Mouse (Mus musculus) liver, adult 2 months (tissue): ENCODE results near the gene Dnph1. TPM values are rescaled to one million over a fixed set of nuclear protein-coding genes. Genes with fewer than 3 reads are reported as not detected.

Experiments
- DNase-seq: peaks from one replicate; pipeline ENCODE4 v3.0.0-alpha.2; 2011; ENCODE audit warnings: low read depth, low spot score; ENCODE audit errors: extremely low read depth
- H3K27ac ChIP-seq: fragments of 200-500 bp; replicated peaks from 2 replicates; pipeline ENCODE4 v1.5.1; 2012; ENCODE audit warnings: low read depth, mild to moderate bottlenecking, control low read depth, inconsistent platforms, low read length; ENCODE audit not compliant: insufficient read depth
- H3K27me3 ChIP-seq: fragments of 200-500 bp; 2 replicates; pipeline ENCODE4 v1.6.1; 2012; ENCODE audit warnings: mild to moderate bottlenecking, moderate library complexity, low read length, inconsistent platforms; ENCODE audit not compliant: control insufficient read depth, insufficient read depth
- H3K36me3 ChIP-seq: fragments of 200-500 bp; 2 replicates; pipeline ENCODE4 v1.6.1; 2012; ENCODE audit warnings: low read length, inconsistent platforms; ENCODE audit not compliant: control insufficient read depth, insufficient read depth
- H3K4me1 ChIP-seq: fragments of 200-500 bp; 2 replicates; pipeline ENCODE4 v1.6.1; 2011; ENCODE audit warnings: low read length; ENCODE audit not compliant: control insufficient read depth, insufficient read depth
- H3K4me3 ChIP-seq: fragments of 200-500 bp; 2 replicates; pipeline ENCODE4 v1.5.1; 2011; ENCODE audit warnings: low read depth, mild to moderate bottlenecking, control low read depth, low read length, moderate library complexity; ENCODE audit not compliant: insufficient read depth
- H3K79me2 ChIP-seq: fragments of 200-500 bp; 2 replicates; pipeline ENCODE4 v1.6.1; 2012; ENCODE audit warnings: inconsistent platforms, mild to moderate bottlenecking, low read length, moderate library complexity; ENCODE audit not compliant: control insufficient read depth, insufficient read depth
- H3K9ac ChIP-seq: fragments of 200-500 bp; 2 replicates; pipeline ENCODE4 v1.6.1; 2012; ENCODE audit warnings: low read depth, mild to moderate bottlenecking, control low read depth, inconsistent platforms, low read length
- CTCF ChIP-seq: fragments of 200-500 bp; IDR thresholded peaks from 2 replicates; pipeline ENCODE4 v1.5.1; 2011; ENCODE audit warnings: low read depth, low read length, control low read depth
- POLR2A ChIP-seq: fragments of 200-500 bp; IDR thresholded peaks from 2 replicates; pipeline ENCODE4 v1.6.1; 2011; ENCODE audit warnings: low read length, control low read depth; ENCODE audit not compliant: insufficient read depth; ENCODE audit errors: extremely low read depth
- WGBS: fragments of 180-500 bp; shearing (Covaris S2); methylation state at CpG from one replicate; pipeline ENCODE4 v1.1.7; 2018; 5-methylcytosine and 5-hydroxymethylcytosine counted together
- polyA plus RNA-seq: library from polyadenylated mRNA; depleted of rRNA; stranded (reverse); fragments of >200 nt; gene quantifications from 2 replicates; pipeline ENCODE4 v1.2.3, GENCODE M21; 2012; rRNA removed
- total RNA-seq: library from RNA; depleted of rRNA; stranded (reverse); fragments of >200 nt; gene quantifications from 2 replicates; pipeline ENCODE4 v1.2.3, GENCODE M21; 2014; rRNA removed

Dnph1 gene
- total and polyA plus RNA-seq, 2 experiments: 9.0 to 13.3 TPM

DNA sequence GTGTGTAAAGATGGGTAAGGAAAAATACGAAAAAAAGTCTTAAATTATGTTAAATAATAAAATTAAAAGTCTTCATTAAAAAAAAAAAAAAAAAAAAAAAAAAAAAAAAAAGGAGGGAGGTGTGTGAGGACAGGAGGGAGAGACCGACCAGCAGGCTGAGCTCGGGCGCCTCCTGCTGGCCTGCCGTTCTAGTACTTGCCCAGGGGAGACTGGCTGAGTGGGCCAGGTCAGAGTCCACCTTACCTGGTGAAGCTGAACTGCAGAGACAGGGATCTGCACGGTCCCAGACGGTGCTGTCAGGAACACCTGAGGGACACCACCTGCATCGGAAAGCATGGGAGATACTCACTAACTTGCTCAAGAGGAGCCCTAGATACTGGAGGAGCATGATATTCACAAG lies 52.7 kb downstream of the Dnph1 start:
- no peak overlapping the region for H3K4me3 ChIP-seq
- no peaks in the 10 kb centered on the region for H3K27me3 ChIP-seq
- no peak overlapping the region for H3K9ac ChIP-seq
- H3K36me3 ChIP-seq: no peaks in the 10 kb centered on the region
- H3K4me1 ChIP-seq: peaks cover 7% of the 10 kb centered on the region
- WGBS: 58% methylated on average over 8 of the region's 8 CpGs
- DNase-seq: no peak
- TF ChIP-seq CTCF: peak; percentile 67
- TF ChIP-seq POLR2A: no peak
- no peaks in the 10 kb centered on the region; the same call in 1 of the 2 replicates for H3K79me2 ChIP-seq
- H3K27ac ChIP-seq: no peak overlapping the region

Other genes with a start within 250 kb of the Dnph1 start
- 31.6 and 34.4 TPM in 2 replicates for gene Polr1c, start 248.7 kb upstream of the Dnph1 start, total RNA-seq
- 25.2 and 25.3 TPM in 2 replicates for gene Polr1c, start 248.7 kb upstream of the Dnph1 start, polyA plus RNA-seq
- 24.6 and 25.5 TPM in 2 replicates for gene Yipf3, start 248.6 kb upstream of the Dnph1 start, total RNA-seq
- gene Yipf3, start 248.6 kb upstream of the Dnph1 start, polyA plus RNA-seq: 229 and 271 TPM in 2 replicates
- not detected in 2 replicates for gene Lrrc73, start 243.2 kb upstream of the Dnph1 start, total RNA-seq
- gene Lrrc73, start 243.2 kb upstream of the Dnph1 start, polyA plus RNA-seq: 0.09 and 0.16 TPM in 2 replicates
- 2.5 and 3.7 TPM in 2 replicates for gene Tjap1, start 213.7 kb upstream of the Dnph1 start, total RNA-seq
- gene Tjap1, start 213.7 kb upstream of the Dnph1 start, polyA plus RNA-seq: 8.2 and 13.2 TPM in 2 replicates
- not detected in 2 replicates for gene Dlk2, start 199.3 kb upstream of the Dnph1 start, total RNA-seq
- not detected in 2 replicates for gene Dlk2, start 199.3 kb upstream of the Dnph1 start, polyA plus RNA-seq
- gene Abcc10, start 168.4 kb upstream of the Dnph1 start, total RNA-seq: 2.1 and 3.6 TPM in 2 replicates
- gene Abcc10, start 168.4 kb upstream of the Dnph1 start, polyA plus RNA-seq: 10.3 and 17.3 TPM in 2 replicates
- 6.0 and 6.9 TPM in 2 replicates for gene Zfp318, start 113.0 kb upstream of the Dnph1 start, total RNA-seq
- 6.0 and 8.3 TPM in 2 replicates for gene Zfp318, start 113.0 kb upstream of the Dnph1 start, polyA plus RNA-seq
- gene Crip3, start 67.8 kb upstream of the Dnph1 start, total RNA-seq: not detected in 2 replicates
- 0.70 and 1.4 TPM in 2 replicates for gene Crip3, start 67.8 kb upstream of the Dnph1 start, polyA plus RNA-seq
- gene Slc22a7, start 58.3 kb upstream of the Dnph1 start, total RNA-seq: 10.3 and 27.9 TPM in 2 replicates
- 46.8 and 47.9 TPM in 2 replicates for gene Slc22a7, start 58.3 kb upstream of the Dnph1 start, polyA plus RNA-seq
- gene Ttbk1, start 9.0 kb upstream of the Dnph1 start, total RNA-seq: 0.07 and 0.18 TPM in 2 replicates
- gene Ttbk1, start 9.0 kb upstream of the Dnph1 start, polyA plus RNA-seq: 0.15 and 0.22 TPM in 2 replicates
- 4.1 and 5.1 TPM in 2 replicates for gene Cul9, start 49.7 kb downstream of the Dnph1 start, total RNA-seq
- 5.7 and 10.1 TPM in 2 replicates for gene Cul9, start 49.7 kb downstream of the Dnph1 start, polyA plus RNA-seq
- gene Srf, start 59.5 kb downstream of the Dnph1 start, total RNA-seq: 3.4 and 5.4 TPM in 2 replicates
- gene Srf, start 59.5 kb downstream of the Dnph1 start, polyA plus RNA-seq: 32.2 and 45.6 TPM in 2 replicates
- 0.65 and 0.87 TPM in 2 replicates for gene Ptk7, start 132.8 kb downstream of the Dnph1 start, total RNA-seq
- 0.40 and 0.66 TPM in 2 replicates for gene Ptk7, start 132.8 kb downstream of the Dnph1 start, polyA plus RNA-seq
- 48.1 and 49.0 TPM in 2 replicates for gene Klc4, start 149.3 kb downstream of the Dnph1 start, total RNA-seq
- 46.6 and 55.5 TPM in 2 replicates for gene Klc4, start 149.3 kb downstream of the Dnph1 start, polyA plus RNA-seq
- 58.5 and 71.1 TPM in 2 replicates for gene Mrpl2, start 149.5 kb downstream of the Dnph1 start, total RNA-seq
- 95.1 and 97.3 TPM in 2 replicates for gene Mrpl2, start 149.5 kb downstream of the Dnph1 start, polyA plus RNA-seq
- gene Cul7, start 153.6 kb downstream of the Dnph1 start, total RNA-seq: 5.0 and 5.4 TPM in 2 replicates
- 5.6 and 7.1 TPM in 2 replicates for gene Cul7, start 153.6 kb downstream of the Dnph1 start, polyA plus RNA-seq
- gene Rrp36, start 177.6 kb downstream of the Dnph1 start, total RNA-seq: 20.3 TPM in 2 replicates
- gene Rrp36, start 177.6 kb downstream of the Dnph1 start, polyA plus RNA-seq: 31.6 and 33.5 TPM in 2 replicates
- 52.4 and 60.4 TPM in 2 replicates for gene Mea1, start 182.1 kb downstream of the Dnph1 start, total RNA-seq
- gene Mea1, start 182.1 kb downstream of the Dnph1 start, polyA plus RNA-seq: 55.2 and 65.9 TPM in 2 replicates
- gene Klhdc3, start 184.2 kb downstream of the Dnph1 start, total RNA-seq: 23.9 and 44.0 TPM in 2 replicates
- 68.8 and 74.6 TPM in 2 replicates for gene Klhdc3, start 184.2 kb downstream of the Dnph1 start, polyA plus RNA-seq
- gene Ppp2r5d, start 208.4 kb downstream of the Dnph1 start, total RNA-seq: 13.6 and 14.8 TPM in 2 replicates
- gene Ppp2r5d, start 208.4 kb downstream of the Dnph1 start, polyA plus RNA-seq: 22.8 and 24.0 TPM in 2 replicates
- 39.5 and 46.4 TPM in 2 replicates for gene Pex6, start 214.8 kb downstream of the Dnph1 start, total RNA-seq
- gene Pex6, start 214.8 kb downstream of the Dnph1 start, polyA plus RNA-seq: 94.8 and 104 TPM in 2 replicates
- gene Gnmt, start 232.5 kb downstream of the Dnph1 start, total RNA-seq: 3,482 and 4,252 TPM in 2 replicates
- gene Gnmt, start 232.5 kb downstream of the Dnph1 start, polyA plus RNA-seq: 4,950 and 5,107 TPM in 2 replicates